Mouse (Mus musculus): ENCODE measurements around the gene Nasp. TPM values are rescaled to one million over a fixed set of nuclear protein-coding genes. Genes with fewer than 3 reads are reported as not detected.

Nasp gene
- polyA plus RNA-seq, 1 experiment from 2014 or later, result 322 TPM

DNA sequence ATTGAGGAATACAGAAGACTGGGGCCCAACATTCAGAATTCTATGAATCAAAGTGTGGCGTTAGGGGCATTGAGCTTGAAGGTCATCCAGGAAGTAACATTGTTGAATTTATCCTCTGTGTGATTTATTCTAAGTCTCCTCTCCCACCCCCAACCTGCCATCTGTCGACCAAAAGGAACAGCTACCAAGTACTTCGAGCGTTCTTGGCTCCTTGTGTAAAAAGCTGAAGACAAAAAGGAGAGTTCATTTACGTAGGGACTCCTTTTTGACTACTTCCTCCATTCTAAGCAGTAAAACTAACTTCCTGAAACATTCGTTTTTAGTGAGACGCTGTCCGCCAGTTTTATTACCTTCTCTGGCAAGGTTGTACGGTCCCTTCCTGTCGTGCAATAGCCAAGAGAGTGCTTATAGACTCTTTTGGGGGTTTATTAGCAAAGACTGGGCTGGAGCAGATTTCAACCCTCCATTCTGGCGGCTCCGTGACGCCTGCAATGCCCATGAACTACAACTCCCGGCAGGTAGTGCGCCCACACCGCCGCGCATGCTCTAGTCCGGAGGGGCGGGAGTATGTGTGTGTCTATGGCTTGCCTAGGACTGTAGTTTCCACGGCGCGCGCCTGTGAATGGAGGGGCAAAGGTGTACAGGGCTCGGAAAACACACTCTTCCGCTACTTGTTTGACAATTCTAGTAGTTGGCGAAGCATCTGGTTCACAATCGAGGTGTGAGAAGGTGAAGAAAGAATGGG lies 71.0 kb downstream of the Nasp start:
- Histone ChIP-seq H3K9me3 (no peaks in the 10 kb centered on the region), H3K4me1 (replicated peaks) (peaks cover 11% of the 10 kb centered on the region), H3K9ac (replicated peaks) (peak overlapping the region; percentile 75), H3K4me3 (replicated peaks) (peak overlapping the region; percentile 77), H3K27ac (peak overlapping the region; percentile 88), H3K36me3 (peaks cover 31% of the 10 kb centered on the region), H3K27me3 (no peaks in the 10 kb centered on the region), H3K4me2 (peak overlapping the region; percentile 82)
- peak; percentile 95 for ATAC-seq (ENCODE audit: insufficient number of reproducible peaks, insufficient read depth, low FRiP score, low TSS enrichment, low read depth)
- under 1% methylated on average over 28 of the region's 28 CpGs for WGBS

DNA sequence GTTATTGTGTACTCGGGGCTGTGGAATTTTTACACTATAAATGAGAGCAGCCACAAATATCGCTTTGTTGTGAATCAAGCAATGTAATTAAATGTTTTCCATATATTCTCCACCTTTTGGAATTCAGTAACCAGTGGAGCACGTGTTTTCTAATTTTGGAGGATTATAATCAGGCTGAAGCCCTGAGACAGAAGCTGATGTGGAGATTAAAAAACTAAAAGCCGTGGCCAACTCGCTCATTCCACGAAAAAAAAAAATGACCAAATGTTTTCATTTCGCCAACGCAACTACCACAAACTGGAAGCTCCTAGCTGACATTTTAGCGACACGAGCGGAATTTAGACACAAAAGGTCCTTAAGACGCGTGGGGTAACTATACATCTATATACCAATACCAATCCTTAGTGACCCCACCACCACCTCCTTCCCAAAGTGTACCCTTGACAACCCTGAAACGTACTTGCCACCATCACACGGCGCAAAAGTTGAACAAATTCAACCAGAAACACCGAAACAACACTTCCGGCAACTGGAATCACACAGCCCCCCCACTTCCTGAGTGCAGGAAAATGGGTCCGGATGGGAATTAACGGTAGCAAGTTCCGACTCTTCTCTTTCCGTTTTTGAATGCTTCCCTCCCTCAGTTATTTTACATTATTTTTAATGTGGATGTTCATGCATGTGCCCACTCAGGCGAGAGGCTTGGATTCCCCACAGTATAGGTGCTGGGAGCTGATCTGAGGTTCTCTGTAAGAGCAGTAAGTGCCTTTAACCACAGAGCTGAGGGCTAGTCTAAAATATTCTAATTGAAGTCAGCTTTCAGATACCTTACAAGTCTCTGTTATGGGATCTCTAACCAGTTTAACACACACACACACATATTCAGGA lies 72.1 kb downstream of the Nasp start, which contains the start of gene Tmem69:
TSS of gene Tmem69 (minus strand) at position 524 of the 888 bp plus-strand sequence.
- Histone ChIP-seq H3K36me3 (peaks cover 25% of the 10 kb centered on the region), H3K4me2 (peak within 1 kb of the TSS; percentile 82), H3K9ac (replicated peaks) (peak within 1 kb of the TSS; percentile 75), H3K27me3 (no peaks in the 10 kb centered on the region), H3K4me1 (replicated peaks) (peaks cover 9% of the 10 kb centered on the region), H3K9me3 (no peaks in the 10 kb centered on the region), H3K27ac (peak within 1 kb of the TSS; percentile 88), H3K4me3 (replicated peaks) (peak within 1 kb of the TSS; percentile 77)
- ATAC-seq (ENCODE audit: insufficient number of reproducible peaks, insufficient read depth, low FRiP score, low TSS enrichment, low read depth), result no peak
- 3% methylated on average over 23 of the region's 23 CpGs for WGBS

DNA sequence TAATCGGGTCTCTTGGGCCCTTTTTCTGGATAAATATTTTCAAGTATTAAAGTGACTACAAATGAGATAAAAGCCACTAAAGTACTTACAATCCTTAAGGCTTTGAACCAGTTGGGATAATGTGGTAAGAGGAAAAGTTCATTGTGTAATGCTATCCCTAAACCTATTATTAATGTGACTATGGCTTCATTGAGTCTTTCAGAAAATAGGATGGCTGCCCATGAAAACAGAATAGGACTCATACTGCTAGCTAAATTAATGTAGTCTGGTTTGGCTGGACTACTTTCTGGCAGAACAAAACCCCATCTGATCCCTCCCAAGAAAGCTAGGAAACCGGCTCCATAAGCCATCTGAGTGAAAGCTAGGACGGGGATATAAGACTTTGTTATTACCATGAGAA lies 74.7 kb downstream of the Nasp start:
- H3K4me1 ChIP-seq (replicated peaks), result no peaks in the 10 kb centered on the region
- no peak overlapping the region for H3K4me2 ChIP-seq
- H3K9me3 ChIP-seq, result no peaks in the 10 kb centered on the region
- no peak overlapping the region for H3K27ac ChIP-seq
- no peak overlapping the region for H3K9ac ChIP-seq (replicated peaks)
- 82% methylated on average over 3 of the region's 3 CpGs for WGBS
- H3K36me3 ChIP-seq, result peaks cover 22% of the 10 kb centered on the region
- no peak for ATAC-seq (ENCODE audit: insufficient number of reproducible peaks, insufficient read depth, low FRiP score, low TSS enrichment, low read depth)
- H3K4me3 ChIP-seq (replicated peaks), result no peak overlapping the region
- no peaks in the 10 kb centered on the region for H3K27me3 ChIP-seq

Other genes starting within 250 kb of the Nasp start
- gene Mast2, start 163.8 kb downstream of the Nasp start, polyA plus RNA-seq (2016; fragmentation: Nextera tagmentation; extraction: Ambion mirVana), result 21.1 and 22.0 TPM in 2 replicates
- gene Ipp, start 120.4 kb downstream of the Nasp start, polyA plus RNA-seq (2016; fragmentation: Nextera tagmentation; extraction: Ambion mirVana), result 19.0 and 19.2 TPM in 2 replicates
- gene Tmem69, start 72.0 kb downstream of the Nasp start, polyA plus RNA-seq (2016; fragmentation: Nextera tagmentation; extraction: Ambion mirVana), result 20.5 and 23.6 TPM in 2 replicates
- 33.3 and 35.7 TPM in 2 replicates for gene Gpbp1l1, start 70.3 kb downstream of the Nasp start, polyA plus RNA-seq (2016; fragmentation: Nextera tagmentation; extraction: Ambion mirVana)
- gene Ccdc17, start 31.3 kb downstream of the Nasp start, polyA plus RNA-seq (2016; fragmentation: Nextera tagmentation; extraction: Ambion mirVana), result 2.4 and 2.5 TPM in 2 replicates
- 634 and 637 TPM in 2 replicates for gene Akr1a1, start 23.7 kb upstream of the Nasp start, polyA plus RNA-seq (2016; fragmentation: Nextera tagmentation; extraction: Ambion mirVana)
- gene Prdx1, start 57.6 kb upstream of the Nasp start, polyA plus RNA-seq (2016; fragmentation: Nextera tagmentation; extraction: Ambion mirVana), result 1,153 and 1,285 TPM in 2 replicates
- gene Mmachc, start 80.5 kb upstream of the Nasp start, polyA plus RNA-seq (2016; fragmentation: Nextera tagmentation; extraction: Ambion mirVana), result 25.2 and 27.9 TPM in 2 replicates
- 27.1 and 27.5 TPM in 2 replicates for gene Ccdc163, start 80.6 kb upstream of the Nasp start, polyA plus RNA-seq (2016; fragmentation: Nextera tagmentation; extraction: Ambion mirVana)
- gene Tesk2, start 93.0 kb upstream of the Nasp start, polyA plus RNA-seq (2016; fragmentation: Nextera tagmentation; extraction: Ambion mirVana), result 13.2 and 13.5 TPM in 2 replicates
- gene Toe1, start 179.7 kb upstream of the Nasp start, polyA plus RNA-seq (2016; fragmentation: Nextera tagmentation; extraction: Ambion mirVana), result 39.1 and 40.8 TPM in 2 replicates
- gene Mutyh, start 179.8 kb upstream of the Nasp start, polyA plus RNA-seq (2016; fragmentation: Nextera tagmentation; extraction: Ambion mirVana), result 22.1 and 23.5 TPM in 2 replicates
- 1.5 and 2.0 TPM in 2 replicates for gene Hpdl, start 193.8 kb upstream of the Nasp start, polyA plus RNA-seq (2016; fragmentation: Nextera tagmentation; extraction: Ambion mirVana)
- gene Zswim5, start 249.4 kb upstream of the Nasp start, polyA plus RNA-seq (2016; fragmentation: Nextera tagmentation; extraction: Ambion mirVana), result 0.58 and 0.70 TPM in 2 replicates

All from limb, embryonic 12.5 days (tissue).